Mouse (Mus musculus): ENCODE data around the gene Vps4b.
A peak's percentile ranks its signal among the peaks of the same experiment; 100 is the strongest.

- peak; percentile 46; the same call in 1 of the 2 replicates for TF ChIP-seq HCFC1 (IDR thresholded peaks at IDR 0.05; ENCODE audit: borderline replicate concordance, insufficient read depth, low read length)
- no peak for TF ChIP-seq ZNF384 (IDR thresholded peaks at IDR 0.05; ENCODE audit: low read depth, low read length)
Measured at GRCm38 (mm10) chr1:106759572-106760435, 36.7 kb downstream of the Vps4b start, which contains the start of gene Kdsr.
